In the genomic region with DNA sequence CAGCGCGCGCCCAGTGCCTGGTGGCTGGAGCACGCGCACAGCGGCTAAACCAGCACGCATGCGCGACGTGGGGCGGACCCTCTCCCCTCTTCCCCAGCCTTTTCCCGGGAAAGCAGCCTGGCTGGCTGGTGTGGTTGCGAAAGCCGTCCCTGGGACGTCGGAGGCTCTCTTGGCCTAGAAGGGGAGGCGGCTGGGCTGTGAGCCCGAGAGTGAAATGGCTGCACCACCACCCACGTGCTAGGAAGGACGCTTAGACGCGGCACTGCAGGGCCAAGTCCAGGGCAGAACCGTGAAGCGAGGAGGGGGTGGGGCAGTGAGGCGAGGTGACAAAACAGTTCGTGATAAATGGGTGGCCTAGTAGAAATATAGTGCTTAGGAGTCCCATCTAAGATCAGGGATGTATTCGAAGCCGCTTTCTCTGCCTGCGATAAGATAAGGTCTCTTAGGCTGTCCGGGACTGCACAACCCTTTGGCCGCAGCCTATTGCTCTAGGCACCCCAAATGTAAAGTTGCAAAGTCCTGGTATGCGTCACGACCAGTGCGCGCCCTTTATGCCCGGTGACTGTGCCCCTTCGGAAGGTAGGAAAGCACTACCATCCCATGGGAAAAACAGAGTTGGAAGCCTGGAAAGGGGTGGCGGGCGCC, we compare ENCODE assay signal across 9 mouse cellular contexts. TPM values are rescaled to one million over a fixed set of nuclear protein-coding genes. Genes with fewer than 3 reads are reported as not detected.
DNase-seq lines count a peak whose midpoint lies in the region; ATAC-seq lines count a peak whose summit lies in the region.
"Had no signal": no experiment of that assay in that cellular context is flagged by ENCODE, and none has a peak within 500 bp of the region (broad histone marks: within the 10 kb centered on the region; RNA-seq: fewer than 3 reads in every experiment).

No protein-coding gene starts in this region.

- intact Hi-C loops in heart, postnatal 10 days (cut with DNase I) = no loop called here

- H3K4me3 ChIP-seq in stomach, embryonic 16.5 days (replicated peaks; ENCODE audit: low read length) = peak overlapping the region; percentile 28

- ATAC-seq in megakaryocyte, adult 5-6 weeks (ENCODE audit: poor library complexity, severe bottlenecking) = 0 out of 2 replicates have a peak, but pooled peaks have one; percentile 14
- peak; percentile 49 for ATAC-seq in stomach, embryonic 16.5 days (ENCODE audit: insufficient read depth, low FRiP score)

- peaks cover 92% of the 10 kb centered on the region for H3K27me3 ChIP-seq in stomach, embryonic 16.5 days (ENCODE audit: control insufficient read depth, insufficient read depth, low read length)

- no peak overlapping the region for H3K27ac ChIP-seq in stomach, embryonic 16.5 days (ENCODE audit: low read length)

- H3K4me1 ChIP-seq in stomach, embryonic 16.5 days (ENCODE audit: control insufficient read depth, insufficient read depth, low read length) = peaks cover 33% of the 10 kb centered on the region

- H3K36me3 ChIP-seq in stomach, embryonic 16.5 days (ENCODE audit: control insufficient read depth, insufficient read depth, low read length) = no peaks in the 10 kb centered on the region
- H3K36me3 ChIP-seq: G1E had no signal

- no peak overlapping the region; the same call in 1 of the 2 replicates for H3K9ac ChIP-seq in stomach, embryonic 16.5 days (ENCODE audit: low read length)

- 2% methylated on average over 39 of the region's 39 CpGs for WGBS in stomach, embryonic 16.5 days

- H3K4me2 ChIP-seq in stomach, embryonic 16.5 days (ENCODE audit: low read depth, low read length) = peak overlapping the region; percentile 46

- no peaks in the 10 kb centered on the region for H3K9me3 ChIP-seq in stomach, embryonic 16.5 days (replicated peaks; ENCODE audit: control insufficient read depth, low read length)

- peak; percentile 98 for DNase-seq in heart, adult 11 months
- no peak for DNase-seq in heart, adult 8-10 months (ENCODE audit: low spot score)
- DNase-seq in embryo, embryonic 10.5 days (ENCODE audit: low spot score) = peak; percentile 80
- DNase-seq in heart, postnatal 10 days = peak; percentile 71 to 79
- peak; percentile 78 for DNase-seq in kidney, postnatal 14 days
- no peak for DNase-seq in ovary, postnatal 10 days (ENCODE audit: low spot score)

RNA-seq across cellular contexts. Expression of gene Cbx8, which starts 6.0 kb away (rescaled TPM):
- total RNA-seq in heart, adult 8-10 months (2022) = 1 to 10 TPM; 3.6 to 4.9 (median 4.6) TPM
- total RNA-seq in heart, postnatal 10 days (2021) = 1 to 10 TPM; 5.6 to 7.5 TPM
- 3.2 and 5.6 TPM in 2 replicates for total RNA-seq in megakaryocyte, adult 5-6 weeks (2015)
- total RNA-seq in megakaryocyte, adult 5-6 weeks (2017) = 3.0 and 3.6 TPM in 2 replicates
- polyA plus RNA-seq in stomach, embryonic 16.5 days (2015; fragmentation: Nextera tagmentation; extraction: Ambion mirVana) = 5.8 and 6.4 TPM in 2 replicates
- total RNA-seq: G1E had no signal
- polyA plus RNA-seq: G1E had no signal

RNA-seq across cellular contexts. Expression of gene Cbx2, which starts 24.0 kb away (rescaled TPM):
- total RNA-seq in heart, adult 8-10 months (2022) = 1 to 10 TPM; 2.0 to 3.9 (median 2.9) TPM
- total RNA-seq in heart, postnatal 10 days (2021) = 1 to 10 TPM; 5.2 to 6.8 TPM
- 1.5 and 1.6 TPM in 2 replicates for total RNA-seq in megakaryocyte, adult 5-6 weeks (2015)
- 2.8 TPM in 2 replicates for total RNA-seq in megakaryocyte, adult 5-6 weeks (2017)
- 15.2 and 16.5 TPM in 2 replicates for polyA plus RNA-seq in stomach, embryonic 16.5 days (2015; fragmentation: Nextera tagmentation; extraction: Ambion mirVana)
- polyA plus RNA-seq: G1E had no signal

RNA-seq across cellular contexts. Expression of gene Cbx4, which starts 39.3 kb away (rescaled TPM):
- total RNA-seq in heart, adult 8-10 months (2022) = 10 to 100 TPM in 1 of 4 experiments, 1 to 10 TPM in 3; 5.2 to 12.8 (median 8.4) TPM
- total RNA-seq in heart, postnatal 10 days (2021) = 10 to 100 TPM; 22.1 to 22.6 TPM
- total RNA-seq in megakaryocyte, adult 5-6 weeks (2015) = 15.3 and 15.5 TPM in 2 replicates
- 18.0 and 18.4 TPM in 2 replicates for total RNA-seq in megakaryocyte, adult 5-6 weeks (2017)
- 8.5 and 10.1 TPM in 2 replicates for polyA plus RNA-seq in stomach, embryonic 16.5 days (2015; fragmentation: Nextera tagmentation; extraction: Ambion mirVana)
- total RNA-seq: G1E had no signal

RNA-seq across cellular contexts. Expression of gene Enpp7, which starts 58.7 kb away (rescaled TPM):
- total RNA-seq in heart, adult 8-10 months (2022) = not detected
- total RNA-seq in heart, postnatal 10 days (2021) = not detected
- total RNA-seq in megakaryocyte, adult 5-6 weeks (2015) = not detected in 2 replicates
- total RNA-seq in megakaryocyte, adult 5-6 weeks (2017) = not detected in 2 replicates
- not detected in 2 replicates for polyA plus RNA-seq in stomach, embryonic 16.5 days (2015; fragmentation: Nextera tagmentation; extraction: Ambion mirVana)
- total RNA-seq: G1E had no signal
- polyA plus RNA-seq: G1E had no signal

Comparison
In these comparisons a context has a peak if more than half of its experiments do, and no peak if none do; other contexts are left out.
1. DNase-seq: peak in heart, adult 11 months (single experiment), embryo, embryonic 10.5 days (single experiment), heart, postnatal 10 days (2 of 2) and kidney, postnatal 14 days (single experiment); none in heart, adult 8-10 months (single experiment) and ovary, postnatal 10 days (single experiment).